Mouse (Mus musculus) cerebellum, adult (tissue): ENCODE results near the gene Slc5a6.
"Not testable (repeated sequence)": the region's sequence is repeated elsewhere in the genome, so short reads cannot be mapped to it uniquely, and the experiment has no call there.

ENCODE experiments used
- ATAC-seq: cut with Nextera tagmentation; 2 replicates; pipeline ENCODE4 v1.9.2; 2017; ENCODE audit warnings: mild to moderate bottlenecking, moderate library complexity, mixed read lengths; ENCODE audit not compliant: insufficient number of reproducible peaks, low FRiP score, low TSS enrichment

The Slc5a6 gene

GRCm38 (mm10) chr5:31071059-31071458 lies 22.3 kb upstream of the Slc5a6 start:
- no peak for ATAC-seq

- ATAC-seq: no peak
Observed at GRCm38 (mm10) chr5:31069810-31070209, 21.1 kb upstream of the Slc5a6 start.

- ATAC-seq: no peak
Observed at GRCm38 (mm10) chr5:31055216-31056140, 6.8 kb upstream of the Slc5a6 start.

- ATAC-seq: peak; percentile 92
Observed at GRCm38 (mm10) chr5:31054261-31055215, 5.8 kb upstream of the Slc5a6 start, which contains the start of gene Cad. TSS of gene Cad (plus strand) at chr5:31054780.

GRCm38 (mm10) chr5:31053728-31054127 lies 5.0 kb upstream of the Slc5a6 start:
- not testable (repeated sequence) for ATAC-seq

GRCm38 (mm10) chr5:31050427-31050826 lies 1.7 kb upstream of the Slc5a6 start:
- ATAC-seq: no peak

- ATAC-seq: peak; percentile 90
Observed at GRCm38 (mm10) chr5:31047848-31048762, 619 bp downstream of the Slc5a6 start, which contains the start of gene Atraid. TSS of gene Atraid (plus strand) at chr5:31048312.

- no peak for ATAC-seq
Observed at GRCm38 (mm10) chr5:31047074-31047473, 1.6 kb downstream of the Slc5a6 start.

GRCm38 (mm10) chr5:31046416-31046815 lies 2.3 kb downstream of the Slc5a6 start:
- no peak for ATAC-seq

GRCm38 (mm10) chr5:31038171-31038845 lies 10.4 kb downstream of the Slc5a6 start:
- no peak for ATAC-seq

- ATAC-seq: not testable (repeated sequence)
Observed at GRCm38 (mm10) chr5:31036556-31036955, 12.2 kb downstream of the Slc5a6 start.

GRCm38 (mm10) chr5:31034669-31035068 lies 14.1 kb downstream of the Slc5a6 start:
- ATAC-seq: no peak

GRCm38 (mm10) chr5:31031508-31031907 lies 17.2 kb downstream of the Slc5a6 start:
- no peak for ATAC-seq

GRCm38 (mm10) chr5:31030926-31031325 lies 17.8 kb downstream of the Slc5a6 start:
- no peak for ATAC-seq

- no peak for ATAC-seq
Observed at GRCm38 (mm10) chr5:31024641-31025040, 24.1 kb downstream of the Slc5a6 start.

- no peak for ATAC-seq
Observed at GRCm38 (mm10) chr5:31023254-31023653, 25.5 kb downstream of the Slc5a6 start.

- no peak for ATAC-seq
Observed at GRCm38 (mm10) chr5:31022690-31023089, 26.0 kb downstream of the Slc5a6 start.

- not testable (repeated sequence) for ATAC-seq
Observed at GRCm38 (mm10) chr5:31021790-31022189, 26.9 kb downstream of the Slc5a6 start.

GRCm38 (mm10) chr5:31015913-31016312 lies 32.8 kb downstream of the Slc5a6 start:
- ATAC-seq: no peak
